Mouse (Mus musculus): ENCODE results near the gene Rbfox3. TPM values are rescaled to one million over a fixed set of nuclear protein-coding genes. Genes with fewer than 3 reads are reported as not detected.

The Rbfox3 gene
- polyA plus RNA-seq, 1 experiment from 2014 or later, result 1.2 TPM

DNA sequence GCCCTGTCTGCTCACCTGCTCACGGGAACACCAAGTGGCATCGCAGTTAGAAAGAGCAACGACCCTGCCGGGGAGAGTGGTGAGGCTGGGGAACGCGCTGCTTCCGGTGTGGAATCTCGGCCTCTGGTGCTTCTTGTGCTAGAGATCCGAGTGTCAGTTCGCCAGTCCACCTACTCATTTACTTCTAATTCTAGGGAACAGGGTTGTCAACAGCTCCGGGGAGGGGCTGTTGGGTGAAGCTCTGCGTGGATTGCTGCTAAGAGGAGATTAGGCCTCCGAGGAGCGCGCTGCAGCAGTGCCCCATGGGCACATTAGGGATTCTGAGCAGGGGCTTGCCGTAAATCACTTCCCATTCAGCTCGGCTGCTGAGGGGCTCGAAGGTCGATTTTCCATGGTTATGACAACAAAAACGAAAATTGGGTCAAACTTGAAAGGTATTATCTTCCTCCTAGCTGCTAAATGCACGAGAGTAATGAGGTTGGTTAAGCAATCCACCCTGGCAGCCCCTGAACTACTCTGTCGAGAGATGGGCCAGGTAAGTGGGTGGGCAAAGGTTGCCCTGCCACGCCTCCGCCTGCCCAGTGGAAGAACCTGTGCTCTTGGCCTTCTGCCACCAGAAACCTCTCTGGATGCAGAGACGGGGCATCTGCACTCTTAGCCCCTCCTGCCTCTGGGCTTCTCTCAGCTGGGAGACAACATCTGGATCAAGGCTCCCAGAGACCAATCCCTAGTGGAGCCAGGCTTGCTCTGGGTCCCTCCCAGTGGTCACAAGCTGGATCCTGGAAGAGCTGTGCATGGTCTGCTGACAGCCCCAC lies 85.9 kb downstream of the Rbfox3 start:
- H3K4me1 ChIP-seq (replicated peaks; ENCODE audit: control insufficient read depth, insufficient read depth, low read length), result 0 out of 2 replicates have a peak, but pooled peaks cover 4% of the 10 kb centered on the region
- no peaks in the 10 kb centered on the region for H3K9me3 ChIP-seq (ENCODE audit: control insufficient read depth)
- H3K27ac ChIP-seq (ENCODE audit: low read depth, low read length), result no peak overlapping the region
- no peak for TF ChIP-seq CTCF (IDR thresholded peaks at IDR 0.05; ENCODE audit: low read depth)
- H3K36me3 ChIP-seq (ENCODE audit: control insufficient read depth, insufficient read depth), result no peaks in the 10 kb centered on the region
- no peaks in the 10 kb centered on the region for H3K27me3 ChIP-seq (replicated peaks; ENCODE audit: control insufficient read depth, insufficient read depth, low read length)
- peak overlapping the region; percentile 48 for H3K4me2 ChIP-seq (replicated peaks; ENCODE audit: low read depth)
- H3K9ac ChIP-seq (ENCODE audit: low read depth, low read length), result no peak overlapping the region
- WGBS, result 36% methylated on average over 25 of the region's 25 CpGs
- H3K4me3 ChIP-seq (ENCODE audit: low read depth, low read length), result no peak overlapping the region
- ATAC-seq, result peak; percentile 64

DNA sequence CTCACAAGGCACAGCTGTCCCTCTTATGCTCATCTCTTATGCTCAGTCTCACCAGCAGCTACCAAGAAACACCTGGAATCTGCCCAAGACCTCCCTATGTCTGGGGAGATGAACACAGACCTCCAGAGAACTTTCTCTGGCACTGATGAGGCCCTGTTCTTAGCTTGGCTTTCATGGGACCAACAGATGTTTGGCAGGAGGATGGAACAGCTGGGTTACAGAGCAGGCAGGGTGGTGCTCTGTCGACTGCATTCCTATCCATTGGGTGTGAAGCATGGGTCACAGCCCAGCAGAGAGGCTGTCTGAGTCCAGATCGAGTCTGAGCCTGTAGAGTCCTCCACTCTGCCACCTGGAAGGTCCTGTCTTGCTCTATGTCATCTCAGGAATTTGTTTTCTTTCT lies 90.0 kb downstream of the Rbfox3 start:
- no peak for TF ChIP-seq CTCF (IDR thresholded peaks at IDR 0.05; ENCODE audit: low read depth)
- 46% methylated on average over 2 of the region's 2 CpGs for WGBS

DNA sequence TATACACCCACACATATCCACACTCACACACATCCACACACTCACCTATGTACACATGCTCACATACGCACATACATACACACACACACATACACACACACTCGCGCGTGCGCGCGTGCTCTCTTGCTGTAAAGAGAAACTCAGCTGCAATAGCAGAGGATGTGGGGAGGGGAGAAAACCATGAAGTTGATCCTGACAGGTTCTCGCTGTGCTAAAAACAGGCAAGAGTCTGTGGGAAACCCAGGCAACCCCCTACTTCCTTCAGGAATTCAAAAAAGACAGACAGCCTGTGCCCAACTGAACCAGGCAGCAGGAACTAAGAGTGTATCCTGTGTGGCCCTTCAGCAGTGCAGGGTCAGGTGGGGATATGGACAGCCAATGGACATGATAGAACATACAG lies 92.9 kb downstream of the Rbfox3 start:
- WGBS, result 94% methylated on average over 8 of the region's 8 CpGs
- Histone ChIP-seq H3K9me3 (ENCODE audit: control insufficient read depth) (no peaks in the 10 kb centered on the region), H3K4me2 (replicated peaks; ENCODE audit: low read depth) (no peak overlapping the region), H3K36me3 (ENCODE audit: control insufficient read depth, insufficient read depth) (no peaks in the 10 kb centered on the region), H3K27me3 (replicated peaks; ENCODE audit: control insufficient read depth, insufficient read depth, low read length) (no peaks in the 10 kb centered on the region), H3K4me3 (ENCODE audit: low read depth, low read length) (no peak overlapping the region), H3K9ac (ENCODE audit: low read depth, low read length) (no peak overlapping the region), H3K27ac (ENCODE audit: low read depth, low read length) (no peak overlapping the region), H3K4me1 (replicated peaks; ENCODE audit: control insufficient read depth, insufficient read depth, low read length) (no peaks in the 10 kb centered on the region)
- no peak for TF ChIP-seq CTCF (IDR thresholded peaks at IDR 0.05; ENCODE audit: low read depth)
- no peak for ATAC-seq

More for the DNA sequence above, 90.0 kb downstream of the Rbfox3 start:
- H3K36me3 ChIP-seq (ENCODE audit: control insufficient read depth, insufficient read depth), result no peaks in the 10 kb centered on the region
- no peaks in the 10 kb centered on the region for H3K27me3 ChIP-seq (replicated peaks; ENCODE audit: control insufficient read depth, insufficient read depth, low read length)
- H3K9me3 ChIP-seq (ENCODE audit: control insufficient read depth), result no peaks in the 10 kb centered on the region
- H3K4me1 ChIP-seq (replicated peaks; ENCODE audit: control insufficient read depth, insufficient read depth, low read length), result 0 out of 2 replicates have a peak, but pooled peaks cover 4% of the 10 kb centered on the region
- H3K4me3 ChIP-seq (ENCODE audit: low read depth, low read length), result no peak overlapping the region
- H3K4me2 ChIP-seq (replicated peaks; ENCODE audit: low read depth), result no peak overlapping the region
- ATAC-seq, result no peak
- no peak overlapping the region for H3K27ac ChIP-seq (ENCODE audit: low read depth, low read length)
- no peak overlapping the region for H3K9ac ChIP-seq (ENCODE audit: low read depth, low read length)

DNA sequence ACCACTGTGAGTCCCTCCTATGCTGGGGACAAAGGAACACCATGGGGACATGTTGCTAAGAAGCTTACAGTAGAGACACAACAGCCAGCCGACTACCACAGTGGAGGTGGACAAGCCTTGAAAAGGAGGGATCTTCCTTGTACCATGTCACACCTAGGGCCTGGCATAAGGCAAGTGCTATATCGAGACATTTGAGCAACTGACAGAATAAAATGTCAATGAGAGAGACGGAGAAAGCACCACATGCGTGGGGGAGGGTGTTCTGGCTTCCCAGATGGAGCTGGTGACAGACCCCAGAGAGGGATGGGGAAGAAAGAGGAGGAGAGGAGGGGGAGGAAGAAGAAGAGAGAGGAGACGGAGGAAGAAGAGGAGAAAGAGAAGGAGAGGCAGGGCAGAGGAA lies 96.3 kb downstream of the Rbfox3 start:
- no peaks in the 10 kb centered on the region for H3K36me3 ChIP-seq (ENCODE audit: control insufficient read depth, insufficient read depth)
- H3K27me3 ChIP-seq (replicated peaks; ENCODE audit: control insufficient read depth, insufficient read depth, low read length), result no peaks in the 10 kb centered on the region
- H3K9ac ChIP-seq (ENCODE audit: low read depth, low read length), result no peak overlapping the region
- ATAC-seq, result no peak
- no peak overlapping the region for H3K4me2 ChIP-seq (replicated peaks; ENCODE audit: low read depth)
- H3K4me3 ChIP-seq (ENCODE audit: low read depth, low read length), result no peak overlapping the region
- H3K4me1 ChIP-seq (replicated peaks; ENCODE audit: control insufficient read depth, insufficient read depth, low read length), result no peaks in the 10 kb centered on the region
- no peak for TF ChIP-seq CTCF (IDR thresholded peaks at IDR 0.05; ENCODE audit: low read depth)
- H3K9me3 ChIP-seq (ENCODE audit: control insufficient read depth), result no peaks in the 10 kb centered on the region
- 76% methylated on average over 5 of the region's 5 CpGs for WGBS
- no peak overlapping the region for H3K27ac ChIP-seq (ENCODE audit: low read depth, low read length)

DNA sequence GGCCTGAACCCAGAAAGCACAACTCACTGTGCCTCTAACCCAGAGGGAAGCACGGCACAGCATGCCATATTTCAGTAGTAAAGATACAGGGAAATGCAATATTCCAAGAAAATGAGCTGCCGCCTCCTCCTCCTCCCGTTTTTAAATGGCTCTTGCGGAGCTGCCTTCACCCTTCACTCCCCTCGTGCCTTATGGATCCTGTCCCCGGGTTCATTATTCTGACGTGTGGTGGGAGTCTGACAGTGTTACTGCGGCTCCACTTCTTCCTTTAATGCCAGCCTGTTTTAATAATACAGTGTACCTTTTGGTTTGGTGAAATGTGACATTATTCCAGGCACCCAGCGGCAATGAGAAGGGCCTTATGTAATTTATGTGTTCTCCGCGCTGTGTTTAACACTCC lies 97.5 kb downstream of the Rbfox3 start:
- Histone ChIP-seq H3K36me3 (ENCODE audit: control insufficient read depth, insufficient read depth) (no peaks in the 10 kb centered on the region), H3K4me2 (replicated peaks; ENCODE audit: low read depth) (no peak overlapping the region), H3K4me3 (ENCODE audit: low read depth, low read length) (no peak overlapping the region), H3K9ac (ENCODE audit: low read depth, low read length) (no peak overlapping the region), H3K4me1 (replicated peaks; ENCODE audit: control insufficient read depth, insufficient read depth, low read length) (no peaks in the 10 kb centered on the region), H3K27me3 (replicated peaks; ENCODE audit: control insufficient read depth, insufficient read depth, low read length) (no peaks in the 10 kb centered on the region), H3K9me3 (ENCODE audit: control insufficient read depth) (no peaks in the 10 kb centered on the region), H3K27ac (ENCODE audit: low read depth, low read length) (no peak overlapping the region)
- 74% methylated on average over 11 of the region's 11 CpGs for WGBS
- ATAC-seq, result no peak
- no peak for TF ChIP-seq CTCF (IDR thresholded peaks at IDR 0.05; ENCODE audit: low read depth)

DNA sequence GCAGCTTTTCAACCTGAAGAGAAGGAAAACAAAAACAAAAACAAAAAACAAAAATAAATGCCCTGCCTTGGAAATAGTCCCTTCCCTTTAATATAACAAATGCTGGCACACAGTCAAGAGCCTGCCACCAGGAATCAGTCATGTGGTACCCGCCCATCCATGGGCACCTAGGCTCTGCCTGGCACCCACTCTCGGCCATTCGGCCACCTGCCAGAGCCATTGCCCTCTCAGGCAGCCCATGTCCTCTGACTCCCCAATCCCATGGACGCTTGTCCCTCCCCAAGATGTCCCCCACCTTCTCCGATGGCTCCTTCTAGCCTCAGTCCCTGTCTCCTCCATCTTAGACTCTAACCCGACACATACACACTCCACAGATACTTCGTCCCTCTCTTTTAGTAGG lies 100.0 kb downstream of the Rbfox3 start:
- H3K4me3 ChIP-seq (ENCODE audit: low read depth, low read length), result no peak overlapping the region
- no peak overlapping the region for H3K9ac ChIP-seq (ENCODE audit: low read depth, low read length)
- 84% methylated on average over 7 of the region's 7 CpGs for WGBS
- H3K36me3 ChIP-seq (ENCODE audit: control insufficient read depth, insufficient read depth), result no peaks in the 10 kb centered on the region
- H3K4me2 ChIP-seq (replicated peaks; ENCODE audit: low read depth), result no peak overlapping the region
- 0 out of 2 replicates have a peak, but pooled peaks cover 6% of the 10 kb centered on the region for H3K27me3 ChIP-seq (replicated peaks; ENCODE audit: control insufficient read depth, insufficient read depth, low read length)
- TF ChIP-seq CTCF (IDR thresholded peaks at IDR 0.05; ENCODE audit: low read depth), result no peak
- ATAC-seq, result no peak
- no peaks in the 10 kb centered on the region for H3K9me3 ChIP-seq (ENCODE audit: control insufficient read depth)
- H3K27ac ChIP-seq (ENCODE audit: low read depth, low read length), result no peak overlapping the region
- no peaks in the 10 kb centered on the region for H3K4me1 ChIP-seq (replicated peaks; ENCODE audit: control insufficient read depth, insufficient read depth, low read length)

All from intestine, postnatal 0 days (tissue).